Mouse (Mus musculus) layer of hippocampus, adult 2 months (tissue): ENCODE measurements around the gene Tenm2. TPM values are rescaled to one million over a fixed set of nuclear protein-coding genes. Genes with fewer than 3 reads are reported as not detected.
A peak's percentile ranks its signal among the peaks of the same experiment; 100 is the strongest.

Experiments used
- DNase-seq, 2 experiments: peaks; one replicate each; pipeline ENCODE4 v3.0.0; 2022; ENCODE audit warnings: low spot score in 2 of 2
- H3K27ac ChIP-seq: fragments of 200-600 bp; 2 replicates; pipeline ENCODE4 v1.8.1; 2022
- H3K4me3 ChIP-seq: fragments of 200-600 bp; 2 replicates; pipeline ENCODE4 v1.8.1; 2022; ENCODE audit warnings: mild to moderate bottlenecking
- CTCF ChIP-seq: fragments of 200-600 bp; conservative IDR thresholded peaks from 2 replicates; pipeline ENCODE4 v1.8.1; 2022; ENCODE audit warnings: antibody characterized with exemption, mild to moderate bottlenecking, moderate library complexity
- total RNA-seq, 2 experiments: library from RNA; stranded (reverse); gene quantifications; 2 replicates each; pipeline ENCODE4 v1.2.3; 2021

The Tenm2 gene
- total RNA-seq, 2 experiments from 2014 or later, result 153 to 165 TPM

DNA sequence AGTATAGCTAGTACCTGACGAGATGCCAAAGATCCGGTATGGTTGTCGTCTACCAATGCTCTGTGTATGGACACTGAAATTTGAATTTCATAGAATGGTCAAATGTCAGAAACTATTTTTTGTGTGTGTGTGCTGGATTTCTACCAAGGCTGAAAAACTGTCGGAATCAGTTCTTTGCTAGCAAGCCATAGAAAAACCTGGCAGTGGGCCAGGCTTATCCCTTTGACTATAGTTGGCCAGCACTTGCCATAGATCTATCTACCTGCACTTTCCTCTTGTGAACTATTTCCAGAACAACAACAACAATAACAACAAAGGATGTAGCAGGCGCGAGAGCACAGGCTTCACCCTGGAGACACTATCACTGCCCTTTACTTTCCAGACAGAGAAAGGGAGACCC is 1098.5 kb downstream of the Tenm2 start:
- DNase-seq, result no peak
- H3K27ac ChIP-seq, result peak overlapping the region; percentile 47; the same call in 1 of the 2 replicates
- TF ChIP-seq CTCF, result no peak
- no peak overlapping the region for H3K4me3 ChIP-seq

DNA sequence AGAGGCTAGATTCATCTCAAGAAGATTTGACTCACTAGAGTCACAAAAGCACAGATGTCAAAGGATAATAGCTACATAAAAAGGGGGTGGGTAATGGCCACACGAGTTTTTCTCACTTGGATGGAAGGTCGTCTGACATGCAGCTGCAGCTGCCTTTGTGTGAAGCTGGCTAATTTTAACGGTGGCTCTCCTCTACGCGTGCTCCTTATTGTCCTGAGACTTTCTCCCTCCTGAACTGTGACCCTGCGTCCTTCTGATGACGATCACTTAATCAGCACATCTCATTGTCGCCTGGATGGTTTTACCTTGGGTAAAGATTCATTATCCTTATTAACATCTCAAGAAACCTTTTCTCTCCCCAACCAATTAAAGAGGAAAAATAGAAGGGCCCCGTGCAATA is 1101.1 kb downstream of the Tenm2 start:
- no peak for TF ChIP-seq CTCF
- no peak for DNase-seq

GRCm38 (mm10) chr11:36123275-36123674 is 1112.5 kb downstream of the Tenm2 start:
- no peak for TF ChIP-seq CTCF
- Histone ChIP-seq H3K27ac (peak overlapping the region; percentile 92; the same call in 1 of the 2 replicates), H3K4me3 (no peak overlapping the region)
- no peak for DNase-seq

More for the DNA sequence above, 1101.1 kb downstream of the Tenm2 start:
- Histone ChIP-seq H3K4me3 (no peak overlapping the region), H3K27ac (no peak overlapping the region)

GRCm38 (mm10) chr11:36121410-36121929 is 1114.3 kb downstream of the Tenm2 start:
- DNase-seq, result no peak
- Histone ChIP-seq H3K27ac (peak overlapping the region; percentile 92), H3K4me3 (no peak overlapping the region)
- TF ChIP-seq CTCF, result no peak

DNA sequence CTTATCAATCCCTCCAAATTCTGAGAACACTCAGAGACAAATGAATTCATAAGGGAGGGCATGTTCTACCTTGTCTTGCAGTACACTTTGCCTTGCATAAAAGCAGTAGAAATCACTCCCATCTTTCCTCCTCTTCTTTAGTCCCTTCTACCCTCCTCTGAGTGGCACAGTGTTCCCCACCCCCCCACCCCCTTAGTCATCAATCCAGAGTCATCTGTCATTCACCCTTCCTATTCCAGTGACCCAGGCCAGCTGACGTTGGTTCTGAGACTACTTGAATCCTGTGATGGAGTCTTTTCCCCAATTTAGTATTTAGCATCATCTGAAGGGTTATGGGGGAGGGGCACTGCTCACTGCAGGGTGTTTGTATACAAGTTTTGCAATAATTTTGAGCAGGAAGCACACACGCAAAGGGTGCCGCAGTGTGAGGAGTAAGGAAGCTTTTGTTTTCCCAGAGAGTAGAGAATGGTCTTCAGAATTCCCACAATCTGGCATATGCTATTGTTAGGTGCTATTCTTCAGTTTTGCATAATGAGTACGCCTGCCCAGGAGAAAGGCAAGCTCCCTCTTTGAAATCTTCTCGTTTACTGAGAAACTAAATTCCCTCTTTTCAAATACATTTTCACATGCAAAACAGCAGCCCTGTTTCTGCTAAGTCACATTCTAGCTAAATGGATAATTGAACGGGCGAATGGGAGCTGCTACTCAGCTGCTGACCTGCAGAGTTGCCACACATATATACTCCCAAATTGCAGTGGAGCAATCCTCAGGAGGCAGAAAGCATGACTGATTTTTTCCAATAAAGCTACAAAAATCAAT is 1115.0 kb downstream of the Tenm2 start:
- Histone ChIP-seq H3K27ac (peak overlapping the region; percentile 92), H3K4me3 (no peak overlapping the region)
- no peak for TF ChIP-seq CTCF
- DNase-seq, result no peak

- DNase-seq, result no peak
Measured at GRCm38 (mm10) chr11:36113326-36113725, 1122.4 kb downstream of the Tenm2 start.

GRCm38 (mm10) chr11:36108970-36109731 is 1126.6 kb downstream of the Tenm2 start:
- no peak for TF ChIP-seq CTCF
- H3K27ac ChIP-seq, result peak overlapping the region; percentile 61
- no peak for DNase-seq

More at GRCm38 (mm10) chr11:36113326-36113725, 1122.4 kb downstream of the Tenm2 start:
- no peak for TF ChIP-seq CTCF
- Histone ChIP-seq H3K27ac (0 out of 2 replicates have a peak overlapping the region, but pooled peaks have one; percentile 14), H3K4me3 (no peak overlapping the region)

DNA sequence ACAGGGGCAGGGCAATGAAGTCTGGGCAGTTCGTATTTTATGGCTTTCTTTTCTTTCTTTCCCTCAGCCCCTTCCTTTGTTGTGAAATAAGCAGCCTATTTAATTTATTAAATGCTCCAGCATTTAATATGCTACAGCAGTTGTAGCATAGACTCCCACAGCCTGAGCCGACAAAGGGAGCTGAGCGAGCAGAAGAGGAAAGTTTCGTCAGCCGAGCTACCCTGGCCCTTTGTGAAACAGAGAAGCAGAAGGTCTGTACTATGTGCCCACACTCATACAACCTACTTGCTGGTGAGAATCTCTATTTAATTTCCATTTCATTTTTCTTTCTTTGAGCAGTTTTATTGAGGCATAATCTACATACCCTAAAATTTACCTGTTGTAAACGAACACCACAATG is 1127.9 kb downstream of the Tenm2 start:
- H3K27ac ChIP-seq, result peak overlapping the region; percentile 61
- no peak for DNase-seq
- no peak for TF ChIP-seq CTCF
- no peak overlapping the region for H3K4me3 ChIP-seq

More at GRCm38 (mm10) chr11:36108970-36109731, 1126.6 kb downstream of the Tenm2 start:
- no peak overlapping the region for H3K4me3 ChIP-seq

DNA sequence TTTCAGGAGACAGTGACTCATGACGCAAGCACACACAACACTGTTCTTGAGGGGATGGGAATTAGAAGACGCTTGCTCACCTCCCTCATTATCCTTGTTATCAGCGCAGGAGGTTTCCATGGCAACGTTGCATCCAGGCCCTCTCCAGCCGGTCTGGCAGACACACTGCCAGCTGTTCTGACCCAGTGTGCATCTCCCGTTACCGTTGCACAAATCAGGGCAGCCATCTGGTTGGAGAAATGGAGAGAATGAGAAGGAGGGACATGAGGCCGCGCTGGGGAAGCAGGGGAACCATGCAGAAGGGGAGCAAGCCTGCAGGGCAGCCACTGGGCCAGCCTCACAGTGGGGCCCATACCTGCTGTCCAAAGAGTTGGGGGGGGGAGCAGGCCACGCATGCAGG is 1129.1 kb downstream of the Tenm2 start:
- peak overlapping the region; percentile 49; the same call in 1 of the 2 replicates for H3K27ac ChIP-seq
- DNase-seq, result peak; percentile 40 to 61
- H3K4me3 ChIP-seq, result no peak overlapping the region
- TF ChIP-seq CTCF, result no peak

DNA sequence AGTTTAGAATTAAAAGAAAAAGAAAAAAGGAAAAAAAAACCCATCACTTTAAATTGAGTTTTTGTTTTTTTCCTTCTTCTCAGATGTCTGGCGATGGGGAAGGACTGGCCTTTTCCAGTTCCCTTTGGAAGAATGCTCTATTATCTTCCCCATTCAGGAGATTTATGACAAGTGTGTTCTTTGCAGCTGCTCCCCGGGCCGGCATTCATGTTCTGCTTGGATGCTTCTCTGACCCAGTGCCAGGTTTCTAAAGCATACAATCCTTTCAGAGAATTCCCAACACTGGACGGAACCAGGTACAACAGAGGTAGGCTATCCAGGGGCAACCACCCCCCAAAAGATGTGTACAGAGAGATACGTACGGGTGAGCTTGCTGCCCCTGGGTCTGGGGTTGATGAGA is 1132.2 kb downstream of the Tenm2 start:
- H3K27ac ChIP-seq, result no peak overlapping the region
- H3K4me3 ChIP-seq, result no peak overlapping the region
- no peak for TF ChIP-seq CTCF
- no peak for DNase-seq

GRCm38 (mm10) chr11:36096219-36096618 is 1139.5 kb downstream of the Tenm2 start:
- no peak overlapping the region for H3K4me3 ChIP-seq
- no peak for TF ChIP-seq CTCF
- H3K27ac ChIP-seq, result peak overlapping the region; percentile 71
- DNase-seq, result peak; percentile 43 to 62

GRCm38 (mm10) chr11:36090210-36090609 is 1145.6 kb downstream of the Tenm2 start:
- TF ChIP-seq CTCF, result no peak
- no peak for DNase-seq
- Histone ChIP-seq H3K27ac (no peak overlapping the region), H3K4me3 (no peak overlapping the region)
